Mouse (Mus musculus): ENCODE measurements around the gene Drd3.

DNA sequence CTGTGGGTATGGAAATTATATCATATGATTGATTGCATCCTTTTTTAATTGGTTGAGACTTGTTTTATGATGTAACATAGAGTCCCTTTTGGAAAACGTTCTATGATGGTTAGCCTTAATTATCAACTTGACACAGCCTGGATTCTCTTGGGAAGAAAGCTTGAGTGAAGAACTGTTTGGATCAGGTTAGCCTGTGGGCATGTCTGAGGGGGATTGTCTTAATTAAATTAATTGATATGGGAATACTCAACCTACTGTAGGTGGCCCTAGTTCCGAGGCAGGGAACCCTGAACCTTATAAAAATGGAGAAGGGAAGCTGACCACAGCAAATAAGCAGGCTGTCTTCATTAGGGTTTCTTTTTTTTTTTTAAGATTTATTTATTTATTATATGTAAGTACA lies 12.9 kb upstream of the Drd3 start:
- TF ChIP-seq POLR2A (IDR thresholded peaks at IDR 0.05; ENCODE audit: low read depth, low read length) (no peak), CTCF (IDR thresholded peaks at IDR 0.05; ENCODE audit: extremely low read depth, insufficient read length, insufficient replicate concordance, low read depth, low read length) (no peak)

Measured in small intestine, adult 2 months (tissue).